Mouse (Mus musculus) midbrain, embryonic 16.5 days (tissue): ENCODE data around the gene Strip1. TPM values are rescaled to one million over a fixed set of nuclear protein-coding genes. Genes with fewer than 3 reads are reported as not detected.

ENCODE experiments used
- ATAC-seq: fragments of 200-750 bp; cut with Nextera tagmentation; 2 replicates; pipeline ENCODE4 v1.8.0; 2017; ENCODE audit warnings: moderate TSS enrichment
- H3K27ac ChIP-seq: fragments of 300-500 bp; sonication (generic); 2 replicates; pipeline ENCODE4 v1.5.1; 2014; ENCODE audit warnings: mild to moderate bottlenecking, low read length, mixed read lengths
- H3K27me3 ChIP-seq: fragments of 300-500 bp; sonication (generic); 2 replicates; pipeline ENCODE4 v1.6.1; 2014; ENCODE audit warnings: low read depth, low read length, mixed read lengths; ENCODE audit not compliant: control insufficient read depth, insufficient read depth
- H3K36me3 ChIP-seq: fragments of 300-500 bp; sonication (generic); 2 replicates; pipeline ENCODE4 v1.6.1; 2014; ENCODE audit warnings: mild to moderate bottlenecking, low read length, moderate library complexity, mixed read lengths; ENCODE audit not compliant: control insufficient read depth, insufficient read depth
- H3K4me1 ChIP-seq: fragments of 300-500 bp; sonication (generic); 2 replicates; pipeline ENCODE4 v1.6.1; 2014; ENCODE audit warnings: mild to moderate bottlenecking, low read length, mixed read lengths; ENCODE audit not compliant: control insufficient read depth, insufficient read depth
- H3K4me2 ChIP-seq: fragments of 300-500 bp; sonication (generic); 2 replicates; pipeline ENCODE4 v1.6.1; 2014; ENCODE audit warnings: mild to moderate bottlenecking, low read length, mixed read lengths
- H3K4me3 ChIP-seq: fragments of 300-500 bp; sonication (generic); 2 replicates; pipeline ENCODE4 v1.5.1; 2014; ENCODE audit warnings: low read depth, mild to moderate bottlenecking, low read length, moderate library complexity, mixed read lengths
- H3K9ac ChIP-seq: fragments of 300-500 bp; sonication (generic); 2 replicates; pipeline ENCODE4 v1.6.1; 2014; ENCODE audit warnings: low read depth, low read length, mixed read lengths
- H3K9me3 ChIP-seq: fragments of 300-500 bp; sonication (generic); replicated peaks from 2 replicates; pipeline ENCODE4 v1.6.1; 2014; ENCODE audit warnings: mild to moderate bottlenecking, low read length, mixed read lengths; ENCODE audit not compliant: control insufficient read depth, poor library complexity, severe bottlenecking
- WGBS: fragments of 180-500 bp; shearing (Covaris S2); extraction: QIAGEN DNeasy Blood & Tissue Kit; methylation state at CpG from one replicate; pipeline ENCODE4 v1.1.7; 2014; 5-methylcytosine and 5-hydroxymethylcytosine counted together
- polyA plus RNA-seq: library from polyadenylated mRNA; unstranded; fragments of >200 nt; fragmentation: Nextera tagmentation; extraction: Ambion mirVana; gene quantifications from 2 replicates; pipeline ENCODE4 v1.2.1, GENCODE M21; 2015

Strip1 gene
- polyA plus RNA-seq, 1 experiment from 2014 or later: 154 TPM

- no peak overlapping the region for H3K9ac ChIP-seq
- no peak overlapping the region for H3K4me3 ChIP-seq
- ATAC-seq: no peak
- H3K4me1 ChIP-seq: no peaks in the 10 kb centered on the region
- H3K27me3 ChIP-seq: no peaks in the 10 kb centered on the region
- H3K9me3 ChIP-seq: no peaks in the 10 kb centered on the region
- peaks cover 66% of the 10 kb centered on the region for H3K36me3 ChIP-seq
- WGBS: 97% methylated on average over 7 of the region's 7 CpGs
- H3K4me2 ChIP-seq: no peak overlapping the region
- H3K27ac ChIP-seq: no peak overlapping the region
Observed at GRCm38 (mm10) chr3:107622537-107622936, 9.0 kb downstream of the Strip1 start.

DNA sequence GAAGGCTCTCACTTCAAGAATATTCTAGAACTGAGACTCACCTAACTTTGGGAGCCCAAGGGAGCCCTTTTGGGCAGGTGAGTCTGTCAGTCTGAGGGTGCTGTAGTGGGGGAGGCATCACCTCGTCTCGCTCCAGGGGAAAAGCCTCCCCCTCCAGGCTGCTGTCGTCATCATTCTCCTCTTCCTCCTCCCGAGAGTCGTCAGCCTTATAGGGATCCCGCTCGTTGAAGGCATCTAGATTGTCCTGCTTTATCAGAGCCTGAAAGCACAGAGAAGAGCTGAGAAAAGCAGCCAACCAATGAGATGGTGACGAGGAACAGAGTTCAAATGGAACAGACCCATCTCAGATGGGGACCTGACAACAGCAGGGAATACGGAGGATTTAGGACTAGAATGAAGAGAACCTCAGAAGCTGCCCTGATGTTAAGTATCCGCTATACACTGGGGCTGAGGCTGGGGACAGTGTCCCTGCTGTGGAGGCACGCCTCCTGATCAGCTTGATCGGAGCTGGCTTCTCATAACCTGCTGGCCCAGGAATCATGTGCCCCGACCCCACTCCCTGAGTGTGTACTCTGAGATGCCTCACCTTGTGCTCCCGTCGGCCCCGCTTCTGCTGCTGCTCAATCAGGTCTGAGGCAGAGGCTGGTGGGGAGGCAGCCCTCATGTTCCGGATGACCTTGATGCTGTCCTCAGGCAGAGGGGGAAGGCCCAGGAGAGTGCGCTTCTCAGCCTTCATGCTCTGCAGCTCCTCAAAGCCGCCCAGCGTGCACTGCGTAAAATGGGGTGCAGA, 10.0 kb downstream of the Strip1 start:
- WGBS: 90% methylated on average over 21 of the region's 21 CpGs
- no peak overlapping the region for H3K4me3 ChIP-seq
- no peak overlapping the region for H3K9ac ChIP-seq
- no peak for ATAC-seq
- H3K27ac ChIP-seq: no peak overlapping the region
- no peaks in the 10 kb centered on the region for H3K9me3 ChIP-seq
- peaks cover 67% of the 10 kb centered on the region for H3K36me3 ChIP-seq
- no peak overlapping the region for H3K4me2 ChIP-seq
- H3K4me1 ChIP-seq: no peaks in the 10 kb centered on the region
- H3K27me3 ChIP-seq: no peaks in the 10 kb centered on the region

- H3K4me2 ChIP-seq: no peak overlapping the region
- H3K27ac ChIP-seq: no peak overlapping the region
- peaks cover 68% of the 10 kb centered on the region for H3K36me3 ChIP-seq
- H3K27me3 ChIP-seq: no peaks in the 10 kb centered on the region
- H3K4me3 ChIP-seq: no peak overlapping the region
- 91% methylated on average over 6 of the region's 6 CpGs for WGBS
- no peak for ATAC-seq
- H3K4me1 ChIP-seq: no peaks in the 10 kb centered on the region
- H3K9ac ChIP-seq: no peak overlapping the region
- no peaks in the 10 kb centered on the region for H3K9me3 ChIP-seq
Observed at GRCm38 (mm10) chr3:107619911-107620310, 11.6 kb downstream of the Strip1 start.

- WGBS: 99% methylated on average over 3 of the region's 3 CpGs
Observed at GRCm38 (mm10) chr3:107617800-107618199, 13.7 kb downstream of the Strip1 start.

GRCm38 (mm10) chr3:107612902-107613525, 18.5 kb downstream of the Strip1 start:
- H3K27me3 ChIP-seq: no peaks in the 10 kb centered on the region
- H3K9ac ChIP-seq: no peak overlapping the region
- H3K4me3 ChIP-seq: no peak overlapping the region
- peak; percentile 67 for ATAC-seq
- peaks cover 37% of the 10 kb centered on the region for H3K36me3 ChIP-seq
- H3K27ac ChIP-seq: no peak overlapping the region
- no peaks in the 10 kb centered on the region for H3K4me1 ChIP-seq
- no peaks in the 10 kb centered on the region for H3K9me3 ChIP-seq
- WGBS: 91% methylated on average over 11 of the region's 11 CpGs
- H3K4me2 ChIP-seq: no peak overlapping the region

More at GRCm38 (mm10) chr3:107617800-107618199, 13.7 kb downstream of the Strip1 start:
- Histone ChIP-seq H3K27ac (no peak overlapping the region), H3K27me3 (no peaks in the 10 kb centered on the region), H3K4me3 (no peak overlapping the region), H3K4me1 (no peaks in the 10 kb centered on the region), H3K36me3 (peaks cover 65% of the 10 kb centered on the region), H3K9me3 (no peaks in the 10 kb centered on the region), H3K9ac (no peak overlapping the region), H3K4me2 (no peak overlapping the region)
- ATAC-seq: no peak

GRCm38 (mm10) chr3:107611394-107611793, 20.1 kb downstream of the Strip1 start:
- no peak overlapping the region for H3K27ac ChIP-seq
- H3K9me3 ChIP-seq: no peaks in the 10 kb centered on the region
- H3K27me3 ChIP-seq: no peaks in the 10 kb centered on the region
- no peak overlapping the region for H3K4me2 ChIP-seq
- no peak overlapping the region for H3K4me3 ChIP-seq
- H3K9ac ChIP-seq: no peak overlapping the region
- peaks cover 22% of the 10 kb centered on the region for H3K36me3 ChIP-seq
- no peaks in the 10 kb centered on the region for H3K4me1 ChIP-seq
- WGBS: 63% methylated on average over 4 of the region's 4 CpGs
- ATAC-seq: no peak

- peaks cover 12% of the 10 kb centered on the region for H3K36me3 ChIP-seq
- no peaks in the 10 kb centered on the region for H3K9me3 ChIP-seq
- 50% methylated on average over 3 of the region's 3 CpGs for WGBS
- H3K4me1 ChIP-seq: no peaks in the 10 kb centered on the region
- H3K27ac ChIP-seq: no peak overlapping the region
- no peak overlapping the region for H3K4me3 ChIP-seq
- H3K27me3 ChIP-seq: no peaks in the 10 kb centered on the region
- H3K4me2 ChIP-seq: no peak overlapping the region
- ATAC-seq: no peak
- no peak overlapping the region for H3K9ac ChIP-seq
Observed at GRCm38 (mm10) chr3:107609376-107609775, 22.1 kb downstream of the Strip1 start.

DNA sequence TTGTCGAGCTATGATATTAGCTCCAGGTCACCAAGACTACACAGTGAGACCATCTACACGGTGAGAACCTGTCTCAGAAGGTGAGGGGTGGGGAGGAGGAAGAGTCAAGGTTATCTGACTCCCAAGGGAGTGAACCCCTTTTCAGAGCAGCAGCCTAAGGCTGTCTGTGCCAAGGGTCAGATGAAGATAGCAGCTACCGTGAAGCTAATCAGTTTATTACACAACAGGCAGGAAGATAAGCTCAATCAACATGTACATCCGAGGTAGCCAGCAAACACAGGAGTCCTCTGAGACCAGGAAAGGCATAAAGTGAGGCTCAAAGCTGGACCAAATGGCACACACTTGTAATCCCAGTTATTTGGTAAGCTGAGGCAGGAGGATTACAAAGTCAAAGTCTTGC, 22.7 kb downstream of the Strip1 start:
- no peaks in the 10 kb centered on the region for H3K4me1 ChIP-seq
- H3K9me3 ChIP-seq: no peaks in the 10 kb centered on the region
- peaks cover 9% of the 10 kb centered on the region for H3K36me3 ChIP-seq
- no peak overlapping the region for H3K27ac ChIP-seq
- no peak overlapping the region for H3K4me3 ChIP-seq
- no peak for ATAC-seq
- no peak overlapping the region for H3K4me2 ChIP-seq
- H3K27me3 ChIP-seq: peaks cover 3% of the 10 kb centered on the region
- 72% methylated on average over 4 of the region's 4 CpGs for WGBS
- no peak overlapping the region for H3K9ac ChIP-seq

DNA sequence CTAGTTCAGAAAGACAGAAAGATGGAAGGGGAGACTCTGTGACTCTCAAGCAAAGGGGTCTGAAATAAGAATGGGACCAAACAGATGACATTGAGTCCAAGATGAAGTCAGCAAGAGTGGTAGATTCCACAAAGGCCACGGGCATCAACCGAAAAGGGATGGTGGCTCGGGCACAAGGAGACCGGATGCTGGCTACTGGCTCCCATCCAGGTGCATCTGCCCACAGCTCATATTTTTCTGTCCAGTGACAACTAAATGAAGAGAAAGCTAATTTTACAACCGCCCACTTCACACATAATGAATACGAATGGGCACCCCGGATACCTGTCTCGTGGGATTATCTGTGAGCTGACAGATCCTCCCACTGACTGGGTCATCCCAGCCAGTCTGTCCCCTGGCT, 24.3 kb downstream of the Strip1 start:
- no peak overlapping the region for H3K4me2 ChIP-seq
- 84% methylated on average over 8 of the region's 8 CpGs for WGBS
- no peak for ATAC-seq

More for the DNA sequence above, 24.3 kb downstream of the Strip1 start:
- H3K27ac ChIP-seq: no peak overlapping the region
- no peaks in the 10 kb centered on the region for H3K36me3 ChIP-seq
- H3K4me3 ChIP-seq: no peak overlapping the region
- no peaks in the 10 kb centered on the region for H3K9me3 ChIP-seq
- no peaks in the 10 kb centered on the region for H3K4me1 ChIP-seq
- H3K9ac ChIP-seq: no peak overlapping the region
- peaks cover 3% of the 10 kb centered on the region for H3K27me3 ChIP-seq
